Mouse (Mus musculus): ENCODE data around the gene Pip5k1a.
"Not testable (repeated sequence)": the region's sequence is repeated elsewhere in the genome, so short reads cannot be mapped to it uniquely, and the experiment has no call there.

Gene Pip5k1a

DNA sequence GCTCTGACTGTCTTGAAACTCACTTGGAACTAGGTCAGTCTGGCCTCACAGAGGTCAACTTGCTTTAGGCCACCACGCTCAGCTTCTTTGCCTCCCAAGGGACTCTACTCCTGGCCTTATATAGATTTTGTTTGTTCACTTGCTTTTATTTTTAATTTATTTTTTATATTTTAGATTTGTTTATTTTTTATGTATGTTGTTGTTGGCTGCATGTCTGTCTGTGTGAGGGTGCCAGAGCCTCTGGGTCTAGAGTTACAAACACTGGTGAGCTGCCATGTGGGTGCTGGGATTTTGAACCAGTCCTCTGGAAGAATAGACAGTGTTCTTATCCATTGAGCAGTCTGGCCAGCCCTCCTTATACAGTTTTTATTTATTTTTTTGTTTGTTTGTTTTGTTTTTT, 6.0 kb upstream of the Pip5k1a start:
- no peak for DNase-seq (ENCODE audit: low read depth, low spot score)

DNA sequence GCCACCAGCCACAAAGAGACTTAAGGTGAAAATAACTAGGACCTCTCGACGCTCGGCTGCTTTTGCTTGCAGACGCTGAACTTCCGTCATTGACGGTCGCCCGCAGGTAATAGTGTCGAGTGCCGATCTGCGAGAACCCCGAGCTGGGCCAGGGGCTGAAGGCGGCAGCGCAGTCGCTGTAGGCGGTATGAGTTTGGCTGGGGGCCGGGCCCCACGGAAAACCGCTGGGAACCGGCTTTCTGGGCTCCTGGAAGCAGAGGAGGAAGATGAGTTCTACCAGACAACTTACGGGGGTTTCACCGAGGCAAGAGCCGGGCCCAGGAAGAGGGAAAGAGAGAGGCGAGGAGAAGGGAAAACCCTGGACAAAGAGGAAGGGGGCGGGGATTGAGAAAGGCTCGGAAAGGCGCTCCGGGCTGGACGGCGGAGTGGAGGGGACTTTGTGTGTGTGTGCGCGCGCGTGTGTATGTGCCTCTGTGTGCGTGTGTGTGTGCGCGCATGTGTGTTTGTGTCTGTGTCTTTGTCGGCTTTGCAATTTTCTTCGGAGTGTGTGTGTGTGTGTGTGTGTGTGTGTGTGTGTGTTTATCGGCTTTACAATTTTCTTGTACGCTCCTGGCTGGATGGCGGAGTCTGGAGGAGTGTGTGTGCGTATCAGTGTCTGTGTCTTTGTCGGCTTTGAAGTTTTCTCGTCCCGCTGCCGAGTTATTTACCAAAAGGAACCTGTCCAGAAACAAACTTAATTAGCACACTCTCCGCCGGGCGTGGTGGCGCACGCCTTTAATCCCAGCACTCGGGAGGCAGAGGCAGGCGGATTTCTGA, 4.4 kb upstream of the Pip5k1a start, which contains the start of gene Vps72:
Gene Vps72 (plus strand): TSS at position 112 of the 816 bp plus-strand sequence.
- DNase-seq (ENCODE audit: low read depth, low spot score) = peak; percentile 94

DNA sequence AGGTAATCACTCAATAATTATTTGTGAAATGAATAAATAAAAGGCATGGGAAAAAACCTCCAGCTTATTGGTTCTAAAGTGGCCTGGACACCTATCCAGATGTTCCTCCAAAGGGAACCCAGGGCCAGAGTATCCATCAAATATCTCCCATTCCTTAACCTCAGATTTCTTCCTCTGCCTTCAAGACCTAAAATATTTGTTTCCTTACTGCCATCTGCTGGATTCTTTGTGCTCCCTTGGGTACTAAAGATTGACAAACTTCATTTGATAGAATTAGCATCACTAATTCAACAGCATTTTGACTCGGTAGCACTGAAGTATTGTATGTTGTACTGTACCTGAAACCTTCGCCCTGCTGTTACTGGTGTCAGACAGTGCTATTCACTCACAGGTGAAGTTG, 1.2 kb upstream of the Pip5k1a start:
- DNase-seq (ENCODE audit: low read depth, low spot score) = peak; percentile 43

GRCm38 (mm10) chr3:95107308-95107707, 578 bp upstream of the Pip5k1a start:
- DNase-seq (ENCODE audit: low read depth, low spot score) = not testable (repeated sequence)

DNA sequence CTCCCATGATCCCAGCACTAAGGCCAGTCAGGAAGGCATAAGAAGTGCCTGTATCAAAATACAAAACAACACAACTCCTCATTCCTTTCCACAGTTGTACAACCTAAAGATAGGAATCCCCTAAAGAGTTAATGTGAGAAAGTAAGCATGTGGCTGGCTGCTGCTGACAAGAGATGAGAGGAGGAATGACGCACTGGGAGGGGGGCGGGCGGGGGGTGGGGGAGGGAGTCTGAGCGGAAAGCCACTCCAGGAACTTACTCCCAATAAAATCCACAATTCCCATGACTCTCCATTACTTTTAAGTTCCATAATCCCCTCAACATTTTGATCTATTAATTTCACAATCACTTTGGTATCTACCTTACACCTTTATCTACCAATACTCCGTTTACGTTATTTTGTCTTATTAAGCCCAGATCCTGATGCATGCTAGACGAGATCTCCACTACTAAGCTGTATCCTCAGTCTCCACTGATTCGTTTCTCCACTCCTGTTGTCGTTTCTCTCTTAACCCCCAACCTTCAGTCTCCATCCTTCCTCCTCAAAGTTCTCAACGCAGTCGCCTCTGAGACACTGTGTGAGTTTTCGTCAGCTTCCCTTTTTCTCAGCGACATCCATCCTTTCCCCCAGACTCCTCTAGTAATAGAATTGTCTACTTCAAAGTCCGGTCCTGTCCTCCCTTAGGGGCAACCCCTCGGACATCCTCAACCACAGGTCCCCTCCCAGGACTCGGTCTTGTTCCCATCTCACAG, 968 bp downstream of the Pip5k1a start:
- DNase-seq (ENCODE audit: low read depth, low spot score) = peak; percentile 22

DNA sequence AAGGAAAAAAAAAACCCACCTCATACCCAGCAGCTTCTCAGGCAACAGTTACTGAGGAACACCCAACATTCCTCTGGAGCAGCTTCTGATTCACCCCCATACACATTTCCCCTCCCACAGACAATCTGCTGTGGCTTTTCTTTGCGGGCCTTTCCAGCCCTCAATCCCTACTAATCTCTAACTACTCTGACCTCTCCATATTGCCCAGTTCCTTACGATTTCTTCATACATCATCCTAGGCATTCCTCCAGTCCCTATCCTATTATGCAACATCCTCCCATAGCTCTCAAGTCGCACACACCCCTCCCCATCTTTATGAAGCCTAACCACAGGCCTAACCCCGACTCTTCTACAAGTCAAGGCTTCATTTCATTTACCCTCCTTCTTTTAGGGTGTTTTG, 1.6 kb downstream of the Pip5k1a start:
- DNase-seq (ENCODE audit: low read depth, low spot score) = no peak

DNA sequence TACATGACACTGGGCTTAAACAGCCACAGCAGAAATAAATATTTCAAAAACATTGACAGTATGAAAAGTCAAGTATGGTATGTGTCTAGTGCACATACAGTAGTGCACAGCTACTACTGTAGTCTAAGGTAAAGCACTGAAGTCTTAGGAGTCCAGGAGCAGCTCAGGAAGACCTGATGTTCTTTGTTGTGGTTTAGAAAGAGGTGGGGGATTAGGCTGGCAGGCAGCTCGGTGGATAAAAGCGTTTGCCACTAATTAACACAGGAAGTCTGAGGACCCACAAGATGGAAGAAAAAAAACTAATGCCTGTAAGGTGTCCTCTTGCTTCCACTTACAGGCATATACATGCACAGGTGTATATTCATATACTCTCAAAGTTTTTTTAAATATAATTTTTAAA, 5.9 kb downstream of the Pip5k1a start:
- peak; percentile 43 for DNase-seq (ENCODE audit: low read depth, low spot score)

DNA sequence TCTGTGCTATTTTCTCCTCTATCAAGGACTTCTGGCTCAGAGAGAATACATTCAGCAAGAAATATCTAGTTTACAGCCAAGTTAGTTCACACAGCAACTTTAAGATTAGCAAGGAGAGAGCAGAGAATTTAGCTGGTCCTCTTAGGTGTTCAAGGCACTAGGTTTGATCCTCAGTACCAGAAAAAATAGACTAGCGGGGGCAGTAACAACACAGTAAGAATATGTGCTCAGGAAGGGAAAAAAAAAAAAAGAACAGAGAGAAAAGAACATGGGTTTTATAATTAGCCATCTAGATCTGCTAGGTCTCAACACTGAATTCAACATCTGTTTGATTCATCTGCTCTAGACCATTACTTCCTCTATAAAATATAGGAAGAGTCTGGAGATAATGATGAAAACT, 18.7 kb downstream of the Pip5k1a start:
- DNase-seq (ENCODE audit: low read depth, low spot score) = no peak

DNA sequence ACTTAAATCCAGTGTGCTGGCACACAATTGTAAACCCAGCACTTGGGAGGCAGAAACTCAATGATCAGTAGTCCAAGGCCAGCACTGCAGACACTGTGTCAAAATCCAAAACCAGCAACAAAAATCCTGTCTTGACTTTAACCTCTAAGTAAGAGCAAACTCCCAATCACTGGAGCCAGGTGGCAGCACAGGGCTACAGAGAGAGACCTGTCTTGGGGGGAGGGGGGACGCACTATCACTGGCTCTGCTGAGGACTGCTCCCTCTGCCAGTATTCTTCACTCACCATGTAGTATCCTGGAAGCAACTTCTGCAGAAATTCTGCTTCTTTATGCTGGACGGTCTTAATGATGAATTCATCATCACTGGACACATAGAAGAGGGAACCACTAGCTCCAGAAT, 35.1 kb downstream of the Pip5k1a start:
- DNase-seq (ENCODE audit: low read depth, low spot score) = peak; percentile 24

GRCm38 (mm10) chr3:95066570-95066969, 40.2 kb downstream of the Pip5k1a start:
- no peak for DNase-seq (ENCODE audit: low read depth, low spot score)

DNA sequence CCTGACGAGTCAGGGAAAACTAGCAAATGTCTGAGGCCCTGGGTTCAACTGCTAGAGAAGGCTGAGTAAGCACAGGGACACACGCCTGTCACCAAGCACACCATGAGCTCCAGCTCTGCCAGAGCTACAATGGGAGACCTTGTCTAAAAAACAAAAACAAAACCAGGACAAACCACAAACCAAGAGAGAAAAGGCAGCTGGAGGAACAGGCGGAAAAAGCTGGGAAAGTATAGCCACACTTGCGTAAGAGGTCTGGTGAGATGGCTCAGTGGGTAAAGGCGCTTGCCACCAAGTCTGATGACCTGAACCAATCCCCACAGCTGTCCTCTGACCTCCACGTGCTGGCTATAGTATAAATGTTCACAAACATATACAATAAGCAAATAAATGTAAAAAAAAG, 40.6 kb downstream of the Pip5k1a start:
- DNase-seq (ENCODE audit: low read depth, low spot score) = no peak

- no peak for DNase-seq (ENCODE audit: low read depth, low spot score)
These were observed 41.2 kb downstream of the Pip5k1a start for GRCm38 (mm10) chr3:95065553-95065952.

DNA sequence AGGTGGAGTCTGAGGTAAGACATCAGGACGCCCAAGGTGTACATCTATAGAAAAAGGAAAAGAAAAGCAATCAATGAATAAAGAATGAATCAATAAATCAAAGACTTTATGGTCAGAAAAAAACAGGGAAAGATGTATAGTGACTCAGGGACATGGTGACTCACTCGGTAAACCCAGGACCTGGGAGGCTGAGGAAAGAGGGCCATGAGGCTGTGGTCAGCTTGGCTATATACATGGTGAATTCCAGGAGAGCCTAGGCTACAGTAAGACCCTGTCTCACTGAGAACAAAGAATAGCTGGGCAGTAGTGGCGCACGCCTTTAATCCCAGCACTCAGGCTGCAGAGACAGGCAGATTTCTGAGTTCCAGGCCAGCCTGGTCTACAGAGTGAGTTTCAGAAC, 43.0 kb downstream of the Pip5k1a start:
- no peak for DNase-seq (ENCODE audit: low read depth, low spot score)

DNA sequence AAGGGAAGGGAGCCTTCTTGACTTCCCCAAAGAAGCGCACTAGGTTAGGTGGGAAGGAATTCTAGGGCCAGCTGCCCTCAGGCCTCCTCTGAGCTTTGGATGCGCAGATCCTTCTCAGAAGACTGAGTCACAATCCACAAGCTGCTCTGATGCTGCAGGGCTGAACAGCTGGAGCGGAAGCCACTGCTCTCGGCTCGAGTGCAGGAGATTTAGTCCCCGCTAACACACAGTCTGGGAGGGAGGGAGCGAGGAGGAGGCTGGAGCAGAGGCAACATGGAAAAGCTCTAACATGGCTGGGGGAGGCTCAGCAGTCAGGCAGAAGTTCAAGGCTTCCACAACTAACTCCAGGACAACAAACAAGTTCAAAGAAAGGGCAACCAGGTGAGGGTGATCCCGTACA, 48.7 kb downstream of the Pip5k1a start:
- no peak for DNase-seq (ENCODE audit: low read depth, low spot score)

DNA sequence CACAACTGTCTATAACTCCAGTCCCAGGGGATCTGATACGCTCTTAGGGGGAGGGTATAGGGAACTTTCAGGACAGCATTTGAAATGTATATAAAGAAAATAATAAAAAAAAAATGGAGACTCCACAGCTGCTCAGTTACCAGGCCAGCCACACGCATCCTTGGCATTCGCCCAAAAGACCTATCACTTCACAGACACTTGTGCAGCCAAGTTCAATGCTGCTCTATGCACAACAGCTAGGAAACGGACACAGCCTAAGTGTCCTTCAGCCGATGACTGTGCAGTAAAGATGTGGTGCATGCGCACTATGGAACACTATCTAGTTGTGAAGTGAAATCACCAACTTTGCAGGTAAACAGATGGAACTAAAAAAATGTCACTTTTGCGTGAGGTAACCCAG, 50.5 kb downstream of the Pip5k1a start:
- no peak for DNase-seq (ENCODE audit: low read depth, low spot score)

GRCm38 (mm10) chr3:95054481-95055260, 52.1 kb downstream of the Pip5k1a start:
- DNase-seq (ENCODE audit: low read depth, low spot score) = peak; percentile 20

DNA sequence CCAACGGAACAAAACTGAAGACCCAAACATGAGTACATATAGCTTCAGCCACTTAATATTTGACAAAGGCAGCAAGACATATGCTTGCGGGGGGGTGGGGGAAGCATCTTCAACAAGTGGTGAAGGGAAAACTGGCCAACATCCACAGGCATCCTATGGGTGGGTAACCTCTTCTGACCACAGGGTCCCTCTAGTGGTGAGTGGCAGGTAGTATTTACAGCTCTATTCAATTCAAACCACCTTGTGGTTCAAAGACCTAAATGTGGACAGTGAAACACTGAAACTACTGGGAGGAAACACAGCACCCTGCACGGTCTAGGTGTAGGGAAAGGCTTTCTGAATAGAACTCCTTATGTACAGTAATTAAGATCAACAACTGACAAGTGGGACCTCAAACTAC, 53.0 kb downstream of the Pip5k1a start:
- DNase-seq (ENCODE audit: low read depth, low spot score) = peak; percentile 74

GRCm38 (mm10) chr3:95052959-95053358, 53.8 kb downstream of the Pip5k1a start:
- peak; percentile 80 for DNase-seq (ENCODE audit: low read depth, low spot score)

DNA sequence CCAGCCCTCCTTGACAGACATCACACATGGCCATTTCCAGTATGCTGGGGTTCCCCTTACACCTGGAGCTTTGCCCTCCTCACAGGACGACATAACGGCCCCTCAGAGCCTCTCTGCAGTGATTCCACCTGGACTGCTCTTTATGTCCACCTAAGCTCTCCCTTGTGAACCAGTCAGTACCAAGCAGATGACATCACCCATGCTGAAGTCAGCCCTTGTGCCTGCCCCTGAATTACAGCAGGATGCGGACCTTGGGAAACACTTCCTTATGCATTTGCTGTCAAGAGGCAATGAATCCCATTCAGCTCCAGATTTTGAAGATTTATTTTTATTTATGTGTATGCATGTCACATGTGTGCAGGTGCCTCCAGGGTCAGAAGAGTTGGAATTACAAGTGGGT, 58.8 kb downstream of the Pip5k1a start:
- no peak for DNase-seq (ENCODE audit: low read depth, low spot score)

DNA sequence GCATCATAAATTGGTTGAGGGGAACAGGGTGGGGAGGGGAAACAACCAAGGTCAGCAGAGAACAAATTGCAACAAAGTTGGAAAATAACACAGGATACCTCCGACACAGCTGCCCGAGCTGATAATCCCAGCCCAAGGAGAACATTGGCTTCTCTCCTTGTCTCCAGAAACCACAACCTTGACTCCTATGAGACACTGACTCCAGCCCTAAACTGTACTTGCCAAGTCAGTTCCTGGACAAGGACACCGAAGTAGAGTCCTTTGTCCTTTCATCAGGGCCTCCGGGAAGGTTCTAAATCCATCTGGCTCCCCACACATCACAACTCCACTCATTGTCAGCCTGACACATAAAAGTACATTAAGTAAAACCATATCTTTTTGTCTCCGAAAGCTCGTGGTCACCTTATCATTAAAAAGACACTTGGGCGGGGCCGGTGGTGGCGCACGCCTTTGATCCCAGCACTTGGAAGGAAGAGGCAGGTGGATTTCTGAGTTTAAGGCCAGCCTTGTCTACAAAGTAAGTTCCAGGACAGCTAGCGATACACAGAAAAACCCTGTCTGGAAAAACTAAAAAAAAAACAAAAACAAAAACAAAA, 60.2 kb downstream of the Pip5k1a start:
- no peak for DNase-seq (ENCODE audit: low read depth, low spot score)

GRCm38 (mm10) chr3:95043251-95043650, 63.5 kb downstream of the Pip5k1a start:
- DNase-seq (ENCODE audit: low read depth, low spot score) = no peak

- DNase-seq (ENCODE audit: low read depth, low spot score) = peak; percentile 62
These were observed 63.9 kb downstream of the Pip5k1a start for GRCm38 (mm10) chr3:95042838-95043229.
